Mouse (Mus musculus) fat pad, adult 2 months (tissue): ENCODE data around the gene Exosc5.

Experiments
- DNase-seq: peaks from one replicate; pipeline ENCODE4 v3.0.0-alpha.2; 2011; ENCODE audit warnings: low read depth, low spot score; ENCODE audit errors: extremely low read depth

The Exosc5 gene

DNA sequence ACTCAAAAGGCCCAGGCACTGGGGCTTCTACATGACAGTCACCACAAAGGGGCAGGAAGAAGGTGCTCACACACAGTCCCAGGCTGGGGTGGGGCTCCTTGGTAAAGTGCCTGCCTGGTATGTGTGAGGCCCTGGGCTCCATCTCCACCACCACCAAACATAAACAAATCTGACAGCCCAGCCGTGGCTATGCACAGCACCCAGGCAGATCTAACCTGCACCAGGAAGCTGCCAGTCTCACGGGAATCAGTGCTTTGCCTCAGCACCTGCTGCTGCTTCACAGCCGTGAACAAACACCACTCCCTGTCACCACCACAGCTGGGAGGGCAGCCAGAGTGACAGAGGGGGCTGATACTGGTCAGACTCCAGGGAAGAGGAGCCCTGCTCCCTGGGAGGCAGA is 22.6 kb upstream of the Exosc5 start:
- DNase-seq, result no peak

DNA sequence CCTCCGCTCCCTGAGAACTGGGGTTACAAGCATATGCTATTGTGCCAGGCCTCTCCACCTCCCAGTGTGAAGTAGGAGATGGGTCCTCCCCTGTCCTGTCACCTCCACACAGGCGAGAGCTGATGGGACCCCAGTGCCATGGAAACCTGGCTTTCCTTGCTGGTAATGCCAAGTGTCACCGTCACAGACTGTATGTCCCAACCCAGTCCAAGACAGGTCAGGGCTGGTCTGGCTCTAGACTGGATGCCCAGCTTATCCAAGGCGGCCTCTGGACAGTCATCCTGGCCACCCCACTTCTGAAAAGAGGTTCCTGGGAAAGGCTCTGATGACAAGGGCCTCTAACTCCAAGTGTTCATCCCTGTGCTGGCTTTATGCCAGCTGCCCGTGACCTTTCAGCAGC is 21.9 kb upstream of the Exosc5 start:
- no peak for DNase-seq

- DNase-seq, result no peak
Measured at GRCm38 (mm10) chr7:25639754-25640153, 19.2 kb upstream of the Exosc5 start.

- DNase-seq, result no peak
Measured at GRCm38 (mm10) chr7:25644136-25644535, 14.8 kb upstream of the Exosc5 start.

DNA sequence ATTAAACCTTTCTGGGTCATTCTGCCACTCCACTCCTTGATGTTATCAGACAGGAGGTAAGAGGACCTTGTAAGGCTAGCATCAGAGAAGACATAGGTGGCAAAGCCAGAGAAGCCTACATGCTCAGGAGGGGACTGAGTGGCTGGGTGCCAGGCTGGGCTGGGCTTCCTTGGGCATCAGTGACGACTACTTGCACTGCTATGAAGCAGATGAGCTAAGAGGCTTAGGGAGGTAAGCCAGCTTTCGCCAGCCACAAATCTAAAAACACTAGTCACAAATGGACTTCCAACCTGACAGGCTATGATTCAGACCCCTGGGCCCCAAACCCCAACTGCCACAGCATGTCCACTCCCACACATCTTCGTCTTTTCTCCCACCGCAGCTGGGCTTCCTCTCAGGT is 14.3 kb upstream of the Exosc5 start:
- no peak for DNase-seq

- peak; percentile 98 for DNase-seq
Measured at GRCm38 (mm10) chr7:25645074-25645473, 13.9 kb upstream of the Exosc5 start.

- DNase-seq, result no peak
Measured at GRCm38 (mm10) chr7:25647574-25648123, 11.3 kb upstream of the Exosc5 start.

DNA sequence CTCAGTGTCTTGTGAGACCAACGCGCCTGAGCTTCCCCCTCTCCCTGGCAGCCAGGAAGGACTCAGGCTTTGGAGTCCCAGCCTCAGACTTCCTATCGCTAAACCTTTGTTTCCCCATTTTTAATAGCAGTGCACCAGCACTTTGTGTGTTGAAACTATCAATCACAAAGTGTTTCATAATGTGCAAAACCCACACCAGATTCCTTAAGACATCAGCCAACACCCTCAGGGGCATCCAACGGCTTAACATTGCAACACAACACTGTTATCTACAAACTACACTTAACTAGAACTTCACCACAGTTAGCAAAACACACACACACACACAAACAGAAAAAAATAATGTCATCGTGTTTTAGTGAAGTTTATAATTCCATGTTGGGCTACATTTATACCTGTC is 9.1 kb upstream of the Exosc5 start:
- peak; percentile 84 for DNase-seq

DNA sequence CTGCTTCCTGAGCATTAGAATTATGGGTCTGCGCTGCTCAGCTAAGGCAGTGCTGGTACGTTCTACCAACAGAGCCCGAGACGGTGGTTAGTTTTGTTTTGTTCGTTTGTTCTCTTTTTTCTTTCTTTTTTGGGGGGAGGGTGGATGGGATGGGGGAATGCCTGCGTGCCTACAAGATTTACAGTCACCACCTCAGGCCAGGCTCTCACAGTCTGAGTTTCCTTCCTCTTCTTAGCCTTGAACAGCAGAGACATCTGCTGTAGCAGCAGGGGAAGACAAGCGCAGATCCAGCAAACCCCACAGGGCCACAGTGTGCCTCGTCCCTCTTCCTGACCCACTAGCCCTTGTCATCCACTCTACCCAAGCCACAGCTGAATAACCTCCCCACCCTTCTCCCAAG is 7.7 kb upstream of the Exosc5 start:
- no peak for DNase-seq

DNA sequence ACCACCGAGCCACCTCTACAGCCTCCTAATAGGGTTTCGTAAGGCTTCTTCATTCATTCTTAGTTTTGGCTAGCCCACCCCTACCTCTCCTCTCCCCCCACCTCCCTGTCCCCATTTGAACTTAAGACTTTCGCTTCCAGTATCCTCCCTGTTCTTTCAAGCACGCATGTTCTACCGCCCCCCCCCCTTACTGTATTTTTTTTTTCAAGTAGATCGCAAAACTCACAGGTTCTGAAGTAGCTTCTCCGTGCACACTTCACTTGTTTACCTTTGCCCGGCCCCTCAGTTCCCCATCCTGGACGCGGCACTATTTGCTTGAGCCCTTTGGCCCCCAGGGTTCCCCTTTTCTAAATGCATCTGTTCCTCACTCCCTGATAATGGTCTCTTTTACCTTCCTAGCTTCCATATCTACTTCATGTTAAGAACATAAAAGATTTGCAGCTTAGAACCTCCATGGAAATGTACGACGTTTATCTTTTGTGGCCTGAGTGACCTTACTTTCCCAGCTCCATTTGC is 6.7 kb upstream of the Exosc5 start:
- DNase-seq, result no peak

GRCm38 (mm10) chr7:25655601-25656428 is 3.1 kb upstream of the Exosc5 start:
- no peak for DNase-seq

DNA sequence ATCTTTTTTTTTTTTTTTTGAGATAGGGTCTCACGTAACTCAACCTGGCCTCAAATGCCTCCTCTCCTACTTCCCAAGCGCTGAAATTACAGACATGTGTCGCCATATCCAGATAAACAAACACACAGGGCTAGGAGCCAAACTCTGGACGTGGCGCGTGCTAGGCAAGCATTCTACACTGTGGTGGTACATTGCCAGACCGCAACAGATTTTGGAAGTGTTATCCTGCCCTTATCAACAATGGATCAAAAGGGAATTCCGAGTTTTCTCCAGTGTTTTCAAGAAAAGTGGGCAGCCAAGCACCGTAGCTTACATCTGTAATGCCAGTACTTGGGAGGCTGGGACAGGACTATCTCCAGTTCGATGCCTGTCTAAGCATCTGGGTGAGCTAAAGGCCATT is 1.2 kb upstream of the Exosc5 start:
- no peak for DNase-seq

- DNase-seq, result no peak
Measured at GRCm38 (mm10) chr7:25666381-25666780, 7.4 kb downstream of the Exosc5 start.

GRCm38 (mm10) chr7:25669158-25669557 is 10.2 kb downstream of the Exosc5 start:
- DNase-seq, result no peak

GRCm38 (mm10) chr7:25669631-25670030 is 10.7 kb downstream of the Exosc5 start:
- no peak for DNase-seq

DNA sequence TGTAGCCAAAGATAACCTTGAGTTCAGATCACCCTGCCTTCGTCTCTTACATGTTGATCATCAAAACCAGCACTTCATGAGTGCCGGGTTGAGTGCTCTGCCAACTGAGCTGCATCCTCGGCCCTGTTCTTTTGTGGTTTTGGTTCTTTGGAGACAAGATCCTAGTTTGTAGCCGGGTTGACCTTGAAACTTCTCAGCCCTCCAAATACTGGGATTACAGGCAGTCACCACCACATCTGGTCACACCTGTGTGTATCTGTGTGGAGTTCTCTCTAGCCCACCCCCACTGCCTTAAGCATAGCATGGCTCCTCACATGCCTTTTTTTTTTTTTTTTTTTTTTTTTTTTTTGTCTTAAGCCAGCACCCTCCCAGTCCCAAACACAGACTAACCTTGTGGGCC is 11.1 kb downstream of the Exosc5 start:
- no peak for DNase-seq

DNA sequence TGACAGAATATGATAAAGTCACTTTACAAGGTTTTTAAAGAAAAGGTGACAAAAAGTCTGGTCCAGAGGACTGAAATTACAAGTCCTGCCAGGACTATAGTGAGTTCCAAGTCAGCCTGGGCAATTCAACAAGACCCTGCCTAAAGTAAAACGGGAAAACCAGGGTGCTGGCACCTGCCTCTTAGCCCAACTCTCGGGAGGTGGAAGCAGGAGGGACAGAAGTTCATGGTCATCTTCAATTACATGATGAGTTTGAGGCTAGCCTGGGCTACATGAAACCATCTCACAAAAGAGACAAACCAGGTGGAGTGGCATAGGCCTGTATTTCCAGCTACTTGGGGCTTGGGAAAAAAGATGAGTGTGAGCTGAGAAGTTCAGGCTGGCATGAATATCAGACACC is 12.7 kb downstream of the Exosc5 start:
- no peak for DNase-seq

DNA sequence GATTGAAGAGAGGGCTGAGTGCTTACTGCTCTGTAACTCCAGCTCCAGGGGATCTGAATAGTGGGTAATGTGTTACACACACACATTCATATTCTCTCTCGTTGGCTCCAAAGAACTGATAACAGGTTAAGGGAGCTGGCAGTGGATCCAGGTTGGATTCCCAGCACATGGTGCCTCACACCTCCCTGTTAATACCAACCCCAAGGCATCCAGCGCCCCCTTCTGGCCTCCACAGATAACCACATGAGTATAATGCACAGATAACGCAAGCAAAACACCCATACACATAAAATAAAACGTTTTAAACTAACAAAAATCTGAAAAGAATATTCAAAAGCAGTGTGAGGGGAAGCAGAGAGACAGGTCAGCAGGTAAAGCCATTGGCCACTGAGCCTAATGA is 13.5 kb downstream of the Exosc5 start:
- no peak for DNase-seq

GRCm38 (mm10) chr7:25674297-25674696 is 15.3 kb downstream of the Exosc5 start:
- DNase-seq, result no peak

- no peak for DNase-seq
Measured at GRCm38 (mm10) chr7:25674719-25675300, 15.8 kb downstream of the Exosc5 start, which contains the start of gene Tmem91. Tmem91 (minus strand) TSS chr7:25675166.

GRCm38 (mm10) chr7:25675405-25675804 is 16.4 kb downstream of the Exosc5 start:
- DNase-seq, result no peak
